Mouse (Mus musculus) embryonic facial prominence, embryonic 13.5 days (tissue): ENCODE results near the gene Atg7. TPM values are rescaled to one million over a fixed set of nuclear protein-coding genes. Genes with fewer than 3 reads are reported as not detected.
A peak's percentile ranks its signal among the peaks of the same experiment; 100 is the strongest.

Source experiments
- ATAC-seq: fragments of 200-750 bp; cut with Nextera tagmentation; 2 replicates; pipeline ENCODE4 v1.8.0; 2017; ENCODE audit warnings: low read depth; ENCODE audit not compliant: insufficient number of reproducible peaks, insufficient read depth, low FRiP score, low TSS enrichment
- H3K27ac ChIP-seq: fragments of 300-500 bp; sonication (generic); 2 replicates; pipeline ENCODE4 v1.5.1; 2015; ENCODE audit warnings: moderate library complexity, mild to moderate bottlenecking, inconsistent platforms
- H3K27me3 ChIP-seq: fragments of 300-500 bp; sonication (generic); 2 replicates; pipeline ENCODE4 v1.6.1; 2015; ENCODE audit warnings: mild to moderate bottlenecking, inconsistent platforms
- H3K36me3 ChIP-seq: fragments of 300-500 bp; sonication (generic); 2 replicates; pipeline ENCODE4 v1.6.1; 2015; ENCODE audit warnings: mild to moderate bottlenecking, inconsistent platforms
- H3K4me1 ChIP-seq: fragments of 300-500 bp; sonication (generic); 2 replicates; pipeline ENCODE4 v1.6.1; 2015; ENCODE audit warnings: inconsistent platforms
- H3K4me2 ChIP-seq: fragments of 300-500 bp; sonication (generic); 2 replicates; pipeline ENCODE4 v1.6.1; 2015; ENCODE audit warnings: moderate library complexity, mild to moderate bottlenecking, inconsistent platforms
- H3K4me3 ChIP-seq: fragments of 300-500 bp; sonication (generic); 2 replicates; pipeline ENCODE4 v1.5.1; 2015; ENCODE audit warnings: mild to moderate bottlenecking, inconsistent platforms
- H3K9ac ChIP-seq: fragments of 300-500 bp; sonication (generic); 2 replicates; pipeline ENCODE4 v1.6.1; 2015; ENCODE audit warnings: mild to moderate bottlenecking, inconsistent platforms
- H3K9me3 ChIP-seq: fragments of 300-500 bp; sonication (generic); 2 replicates; pipeline ENCODE4 v1.6.1; 2016; ENCODE audit warnings: inconsistent platforms
- WGBS: fragments of 180-500 bp; shearing (Covaris S2); methylation state at CpG from one replicate; pipeline ENCODE4 v1.1.7; 2015; ENCODE audit warnings: mixed read lengths; 5-methylcytosine and 5-hydroxymethylcytosine counted together
- polyA plus RNA-seq: library from polyadenylated mRNA; unstranded; fragments of >200 nt; fragmentation: Nextera tagmentation; extraction: Ambion mirVana; gene quantifications from 2 replicates; pipeline ENCODE4 v1.2.1, GENCODE M21; 2015

Gene Atg7
- polyA plus RNA-seq, 1 experiment from 2014 or later, result 19.7 TPM

- H3K4me3 ChIP-seq, result no peak overlapping the region
- no peaks in the 10 kb centered on the region; the same call in 1 of the 2 replicates for H3K27me3 ChIP-seq
- H3K4me1 ChIP-seq, result peaks cover 10% of the 10 kb centered on the region; the same call in 1 of the 2 replicates
- 54% methylated on average over 2 of the region's 2 CpGs for WGBS
- no peak overlapping the region for H3K4me2 ChIP-seq
- no peak for ATAC-seq
- no peaks in the 10 kb centered on the region for H3K9me3 ChIP-seq
- no peaks in the 10 kb centered on the region for H3K36me3 ChIP-seq
- no peak overlapping the region for H3K9ac ChIP-seq
- no peak overlapping the region for H3K27ac ChIP-seq
These were observed 124.8 kb downstream of the Atg7 start for GRCm38 (mm10) chr6:114767710-114768109.

DNA sequence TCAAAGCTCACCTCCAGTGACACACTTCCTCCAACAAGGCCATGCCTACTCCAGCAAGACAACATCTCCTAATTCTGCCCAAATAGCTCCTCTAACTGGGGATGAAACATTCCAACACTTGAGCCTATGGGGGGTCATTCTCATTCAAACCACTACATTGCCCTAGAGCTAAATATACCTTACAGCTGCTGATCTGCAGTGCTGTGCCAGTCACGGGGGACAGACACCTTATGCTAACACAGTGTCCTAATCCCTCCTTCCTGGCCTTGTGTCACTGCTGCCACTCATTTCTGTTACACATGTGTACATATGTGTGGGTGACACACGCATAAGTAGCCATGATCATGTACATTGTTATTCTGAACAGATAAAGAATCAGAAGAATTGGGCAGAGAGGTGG is 127.4 kb downstream of the Atg7 start:
- 82% methylated on average over 2 of the region's 2 CpGs for WGBS
- Histone ChIP-seq H3K9me3 (no peaks in the 10 kb centered on the region), H3K4me3 (no peak overlapping the region), H3K9ac (no peak overlapping the region), H3K27me3 (no peaks in the 10 kb centered on the region; the same call in 1 of the 2 replicates), H3K4me1 (peaks cover 20% of the 10 kb centered on the region), H3K36me3 (no peaks in the 10 kb centered on the region), H3K4me2 (no peak overlapping the region), H3K27ac (no peak overlapping the region)
- ATAC-seq, result no peak

- no peak for ATAC-seq
- no peaks in the 10 kb centered on the region for H3K9me3 ChIP-seq
- H3K27ac ChIP-seq, result no peak overlapping the region
- no peaks in the 10 kb centered on the region for H3K36me3 ChIP-seq
- H3K4me2 ChIP-seq, result no peak overlapping the region
- H3K4me3 ChIP-seq, result no peak overlapping the region
- H3K4me1 ChIP-seq, result peaks cover 26% of the 10 kb centered on the region
- no peaks in the 10 kb centered on the region; the same call in 1 of the 2 replicates for H3K27me3 ChIP-seq
- 81% methylated on average over 4 of the region's 4 CpGs for WGBS
- H3K9ac ChIP-seq, result no peak overlapping the region
These were observed 128.6 kb downstream of the Atg7 start for GRCm38 (mm10) chr6:114771502-114771901.

DNA sequence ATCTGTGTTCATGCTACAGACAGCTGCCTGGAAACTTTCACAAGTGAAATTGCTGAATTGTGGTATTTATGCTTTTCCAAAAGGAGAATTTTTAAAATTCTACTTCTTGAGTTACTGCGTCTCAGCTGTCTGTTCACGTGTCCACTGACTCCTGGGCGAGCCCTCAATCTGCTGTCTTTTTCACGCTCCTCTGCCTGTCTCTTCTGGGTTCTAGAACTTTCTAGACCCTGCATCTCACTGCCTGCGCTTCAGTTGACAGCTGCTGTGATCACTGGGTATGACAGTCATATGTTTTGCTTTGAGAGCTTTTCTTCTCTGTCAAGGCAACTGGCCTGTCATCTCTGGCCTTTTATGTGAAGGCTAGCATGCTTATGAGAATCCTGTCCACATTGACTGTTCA is 132.3 kb downstream of the Atg7 start:
- no peak for ATAC-seq
- Histone ChIP-seq H3K4me1 (peaks cover 36% of the 10 kb centered on the region), H3K9ac (no peak overlapping the region), H3K9me3 (no peaks in the 10 kb centered on the region), H3K4me2 (no peak overlapping the region), H3K36me3 (no peaks in the 10 kb centered on the region), H3K4me3 (no peak overlapping the region), H3K27ac (peak overlapping the region; percentile 18; the same call in 1 of the 2 replicates), H3K27me3 (no peaks in the 10 kb centered on the region; the same call in 1 of the 2 replicates)
- 62% methylated on average over 5 of the region's 5 CpGs for WGBS

GRCm38 (mm10) chr6:114777872-114778271 is 135.0 kb downstream of the Atg7 start:
- Histone ChIP-seq H3K4me1 (peaks cover 60% of the 10 kb centered on the region), H3K9me3 (no peaks in the 10 kb centered on the region), H3K27me3 (no peaks in the 10 kb centered on the region; the same call in 1 of the 2 replicates), H3K4me2 (no peak overlapping the region), H3K4me3 (no peak overlapping the region), H3K9ac (no peak overlapping the region), H3K36me3 (no peaks in the 10 kb centered on the region), H3K27ac (no peak overlapping the region)
- 23% methylated on average over 4 of the region's 4 CpGs for WGBS
- ATAC-seq, result no peak

DNA sequence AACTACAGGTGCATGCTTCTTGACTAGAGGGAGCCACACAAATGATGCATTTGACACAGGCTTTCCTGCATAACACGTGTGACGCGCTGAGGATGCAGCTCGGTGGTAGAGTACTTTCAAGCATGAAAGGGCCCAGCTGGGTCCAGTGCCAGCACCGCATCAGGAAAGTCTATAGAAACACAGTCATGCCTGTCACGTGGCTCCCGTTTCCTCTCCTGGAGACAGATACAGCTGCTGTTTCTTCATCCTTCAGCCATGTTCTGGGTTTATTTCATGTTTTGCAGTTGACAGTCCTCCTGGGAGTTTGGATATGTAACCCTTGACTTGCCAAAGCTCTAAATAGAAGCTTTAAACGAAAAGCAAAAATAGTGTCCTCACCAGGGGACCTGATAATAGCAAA is 135.8 kb downstream of the Atg7 start:
- Histone ChIP-seq H3K27ac (no peak overlapping the region), H3K9ac (no peak overlapping the region), H3K27me3 (no peaks in the 10 kb centered on the region), H3K4me1 (peaks cover 67% of the 10 kb centered on the region), H3K36me3 (no peaks in the 10 kb centered on the region), H3K9me3 (no peaks in the 10 kb centered on the region), H3K4me2 (no peak overlapping the region), H3K4me3 (no peak overlapping the region)
- no peak for ATAC-seq
- WGBS, result 51% methylated on average over 8 of the region's 8 CpGs

- no peaks in the 10 kb centered on the region for H3K36me3 ChIP-seq
- H3K4me3 ChIP-seq, result no peak overlapping the region
- no peaks in the 10 kb centered on the region for H3K27me3 ChIP-seq
- H3K9ac ChIP-seq, result no peak overlapping the region
- 33% methylated on average over 2 of the region's 2 CpGs for WGBS
- no peak overlapping the region for H3K4me2 ChIP-seq
- H3K27ac ChIP-seq, result no peak overlapping the region
- H3K9me3 ChIP-seq, result no peaks in the 10 kb centered on the region
- no peak for ATAC-seq
- H3K4me1 ChIP-seq, result peaks cover 59% of the 10 kb centered on the region
These were observed 137.7 kb downstream of the Atg7 start for GRCm38 (mm10) chr6:114780583-114780982.

DNA sequence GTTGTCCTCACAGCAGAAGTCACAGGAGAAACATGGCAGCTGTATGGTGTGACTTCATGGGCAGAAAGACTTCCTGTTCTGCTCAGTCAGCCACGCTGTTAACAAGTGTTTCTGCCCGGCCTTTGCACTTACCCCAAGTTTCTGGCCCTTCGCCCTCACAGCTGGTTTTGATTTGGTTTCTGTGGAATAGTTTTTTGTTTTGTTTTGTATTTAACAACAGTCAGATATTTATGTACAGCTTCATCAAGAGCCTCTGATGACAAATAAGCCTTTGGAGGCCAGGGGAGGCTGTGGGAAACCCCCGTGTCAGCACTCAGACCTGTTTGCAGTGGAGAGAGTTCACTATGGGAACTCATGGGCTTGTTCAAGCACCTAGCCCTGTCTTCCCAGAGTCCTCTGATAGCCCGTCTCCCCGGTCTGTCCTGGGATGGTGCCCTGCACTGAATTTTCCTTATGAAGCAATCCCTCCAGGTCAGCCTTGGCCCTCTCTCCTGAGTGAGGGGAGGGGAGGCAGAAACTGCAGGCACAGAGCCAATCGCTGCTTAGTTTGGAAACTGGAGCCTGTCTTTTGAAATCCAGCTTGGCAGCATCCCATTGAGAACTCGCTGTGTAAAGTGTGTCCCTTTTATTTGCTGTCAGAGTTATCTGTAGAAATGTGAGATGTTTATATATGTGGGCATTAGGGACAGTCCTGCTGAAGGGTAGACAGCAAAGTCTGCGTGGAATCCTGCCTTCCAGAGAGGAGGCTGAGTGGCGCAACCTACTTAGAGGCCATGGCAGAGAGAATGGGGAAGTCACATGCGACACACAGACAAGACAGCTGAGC is 138.7 kb downstream of the Atg7 start:
- H3K36me3 ChIP-seq, result no peaks in the 10 kb centered on the region
- 15% methylated on average over 11 of the region's 11 CpGs for WGBS
- H3K27ac ChIP-seq, result peak overlapping the region; percentile 88
- peak; percentile 20; the same call in 1 of the 2 replicates for ATAC-seq
- H3K4me2 ChIP-seq, result peak overlapping the region; percentile 35
- H3K9ac ChIP-seq, result 0 out of 2 replicates have a peak overlapping the region, but pooled peaks have one; percentile 44
- H3K4me3 ChIP-seq, result no peak overlapping the region
- no peaks in the 10 kb centered on the region for H3K9me3 ChIP-seq
- peaks cover 55% of the 10 kb centered on the region for H3K4me1 ChIP-seq
- no peaks in the 10 kb centered on the region for H3K27me3 ChIP-seq

DNA sequence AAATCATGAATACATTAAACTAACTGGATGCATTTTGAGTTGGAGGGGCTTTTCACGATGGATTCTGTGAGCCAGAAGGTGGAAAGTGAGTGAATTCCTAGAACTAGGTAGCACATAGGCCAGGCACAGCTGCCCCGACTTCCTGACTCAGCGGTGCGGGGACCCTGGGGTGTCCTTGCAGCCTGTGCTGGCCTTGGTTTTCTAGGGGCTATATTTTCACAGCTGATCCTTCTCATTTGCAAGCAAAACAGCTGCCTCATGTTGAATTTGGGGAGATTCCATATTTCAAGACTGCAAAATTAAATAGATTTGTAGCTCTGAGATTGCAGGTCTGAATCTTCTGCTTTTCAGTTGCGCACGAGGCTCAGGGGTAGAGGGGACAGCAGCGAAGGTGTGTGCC is 139.6 kb downstream of the Atg7 start:
- ATAC-seq, result no peak
- no peaks in the 10 kb centered on the region for H3K27me3 ChIP-seq
- H3K9me3 ChIP-seq, result no peaks in the 10 kb centered on the region
- peaks cover 60% of the 10 kb centered on the region for H3K4me1 ChIP-seq
- no peaks in the 10 kb centered on the region for H3K36me3 ChIP-seq
- H3K4me2 ChIP-seq, result no peak overlapping the region
- no peak overlapping the region for H3K4me3 ChIP-seq
- WGBS, result 60% methylated on average over 7 of the region's 7 CpGs
- no peak overlapping the region for H3K9ac ChIP-seq
- peak overlapping the region; percentile 88 for H3K27ac ChIP-seq

- Histone ChIP-seq H3K4me2 (no peak overlapping the region), H3K9ac (no peak overlapping the region), H3K4me1 (peaks cover 38% of the 10 kb centered on the region), H3K36me3 (no peaks in the 10 kb centered on the region), H3K4me3 (no peak overlapping the region), H3K9me3 (no peaks in the 10 kb centered on the region), H3K27ac (no peak overlapping the region), H3K27me3 (no peaks in the 10 kb centered on the region)
- peak; percentile 21; the same call in 1 of the 2 replicates for ATAC-seq
- 35% methylated on average over 3 of the region's 3 CpGs for WGBS
These were observed 143.6 kb downstream of the Atg7 start for GRCm38 (mm10) chr6:114786461-114786860.

DNA sequence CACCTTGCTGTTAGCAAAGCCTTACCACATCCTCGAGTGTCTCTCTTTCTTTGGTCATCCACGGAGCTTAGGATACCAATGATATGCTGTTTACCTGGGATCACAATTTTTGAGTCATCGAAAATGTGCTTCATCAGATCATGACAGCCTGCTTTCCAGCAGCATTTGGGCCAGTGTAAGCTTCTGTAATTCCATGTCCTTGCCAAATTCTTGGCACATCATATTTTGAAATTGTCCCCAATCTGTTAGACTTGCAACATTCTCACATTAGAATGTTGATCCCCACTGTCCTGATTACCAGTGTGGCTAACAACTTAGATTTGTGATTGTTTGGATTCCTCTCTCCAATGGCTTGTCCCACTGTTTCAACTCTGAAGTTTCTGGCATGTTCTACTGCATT is 144.7 kb downstream of the Atg7 start:
- 80% methylated on average over 3 of the region's 3 CpGs for WGBS
- H3K36me3 ChIP-seq, result no peaks in the 10 kb centered on the region
- H3K9me3 ChIP-seq, result no peaks in the 10 kb centered on the region
- H3K4me3 ChIP-seq, result no peak overlapping the region
- no peak for ATAC-seq
- no peaks in the 10 kb centered on the region for H3K27me3 ChIP-seq
- no peak overlapping the region for H3K9ac ChIP-seq
- no peak overlapping the region for H3K27ac ChIP-seq
- no peak overlapping the region for H3K4me2 ChIP-seq
- peaks cover 27% of the 10 kb centered on the region for H3K4me1 ChIP-seq

DNA sequence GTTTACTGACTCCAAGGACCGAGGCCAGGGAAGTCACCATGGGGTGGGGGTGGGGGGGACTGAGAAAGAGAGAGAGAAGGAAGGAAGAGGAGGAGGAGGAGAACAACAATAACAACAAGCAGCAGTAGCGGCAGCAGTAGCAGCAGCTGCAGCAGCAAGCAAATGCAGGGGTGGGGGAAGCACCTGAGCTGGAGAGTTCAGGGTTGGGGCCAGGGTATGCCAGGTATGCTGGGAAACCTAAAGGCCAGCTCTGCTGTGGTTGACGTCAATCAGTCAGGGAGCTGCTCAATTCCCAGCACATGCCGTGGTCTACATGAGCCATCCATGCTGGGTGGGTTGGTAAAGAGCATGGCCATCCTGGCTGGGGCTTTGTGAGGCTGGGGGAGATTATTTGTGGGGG is 145.8 kb downstream of the Atg7 start:
- ATAC-seq, result no peak
- Histone ChIP-seq H3K9me3 (no peaks in the 10 kb centered on the region), H3K36me3 (no peaks in the 10 kb centered on the region), H3K4me3 (no peak overlapping the region), H3K4me2 (no peak overlapping the region), H3K27me3 (no peaks in the 10 kb centered on the region), H3K9ac (no peak overlapping the region), H3K27ac (no peak overlapping the region), H3K4me1 (peaks cover 17% of the 10 kb centered on the region)
- 78% methylated on average over 4 of the region's 4 CpGs for WGBS
